8 mouse cellular contexts compared by ENCODE assay signal in the genomic region with DNA sequence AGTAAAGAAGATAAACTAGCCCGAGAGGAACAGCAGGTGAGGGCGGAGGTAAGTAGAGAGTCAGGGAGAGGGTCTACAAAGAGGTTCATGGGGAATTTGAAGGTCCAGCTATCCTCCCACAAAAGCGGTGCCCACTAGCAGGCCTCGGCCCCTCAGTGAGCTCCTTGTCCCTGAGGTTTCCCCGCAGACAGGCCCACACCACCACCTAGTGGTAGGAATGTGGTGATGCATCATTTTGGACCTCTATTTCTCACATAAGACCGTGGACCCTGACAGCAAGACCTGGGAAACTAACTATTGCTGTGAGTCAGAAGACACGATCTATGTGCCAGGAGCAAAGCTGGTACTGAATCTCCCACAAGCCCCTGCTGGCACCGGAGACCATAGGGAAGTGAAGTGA. TPM values are rescaled to one million over a fixed set of nuclear protein-coding genes. Genes with fewer than 3 reads are reported as not detected.
A peak's percentile ranks its signal among the peaks of the same experiment; 100 is the strongest.
DNase-seq lines count a peak whose midpoint lies in the region; ATAC-seq lines count a peak whose summit lies in the region.

No protein-coding gene starts in this region.

- H3K4me2 ChIP-seq in kidney, embryonic 15.5 days = no peak overlapping the region
- no peak overlapping the region for H3K4me2 ChIP-seq in liver, embryonic 13.5 days

- peak; percentile 86 for DNase-seq in CD4-positive, CD25-positive, alpha-beta regulatory T cell, adult 2 months (ENCODE audit: low read depth, low spot score)
- peak; percentile 71 to 75 for DNase-seq in adrenal gland, adult 18-20 months (ENCODE audit: low spot score in 2 of 2)
- DNase-seq in embryo, embryonic 10 days (ENCODE audit: low spot score) = peak; percentile 94
- peak; percentile 69 to 79 for DNase-seq in gastrocnemius, postnatal 4 days (ENCODE audit: low spot score in 2 of 2)
- DNase-seq in liver, embryonic 13.5 days = peak; percentile 56
- DNase-seq in retina, embryonic 14.5 days (ENCODE audit: low spot score) = peak; percentile 89
- DNase-seq in thymus, postnatal 14 days = peak; percentile 74

- WGBS in kidney, embryonic 15.5 days = 18% methylated on average over 8 of the region's 8 CpGs
- 14% methylated on average over 8 of the region's 8 CpGs for WGBS in liver, embryonic 13.5 days (ENCODE audit: insufficient replicate concordance)

- H3K9me3 ChIP-seq in kidney, embryonic 15.5 days (replicated peaks) = no peaks in the 10 kb centered on the region
- no peaks in the 10 kb centered on the region for H3K9me3 ChIP-seq in liver, embryonic 13.5 days (replicated peaks)

- peaks cover 10% of the 10 kb centered on the region for H3K4me1 ChIP-seq in kidney, embryonic 15.5 days
- peaks cover 15% of the 10 kb centered on the region for H3K4me1 ChIP-seq in liver, embryonic 13.5 days (replicated peaks)

- H3K36me3 ChIP-seq in kidney, embryonic 15.5 days = no peaks in the 10 kb centered on the region
- no peaks in the 10 kb centered on the region for H3K36me3 ChIP-seq in liver, embryonic 13.5 days

- H3K9ac ChIP-seq in kidney, embryonic 15.5 days = no peak overlapping the region
- no peak overlapping the region for H3K9ac ChIP-seq in liver, embryonic 13.5 days

- 0 out of 2 replicates have a peak, but pooled peaks cover 5% of the 10 kb centered on the region for H3K27me3 ChIP-seq in kidney, embryonic 15.5 days
- no peaks in the 10 kb centered on the region for H3K27me3 ChIP-seq in liver, embryonic 13.5 days

- no peak overlapping the region for H3K4me3 ChIP-seq in kidney, embryonic 15.5 days (replicated peaks)
- no peak overlapping the region for H3K4me3 ChIP-seq in liver, embryonic 13.5 days (replicated peaks)

- no peak overlapping the region for H3K27ac ChIP-seq in kidney, embryonic 15.5 days
- no peak overlapping the region for H3K27ac ChIP-seq in liver, embryonic 13.5 days

- peak; percentile 65; the same call in 1 of the 2 replicates for ATAC-seq in kidney, embryonic 15.5 days (replicated peaks; ENCODE audit: low FRiP score)
- ATAC-seq in liver, embryonic 13.5 days (ENCODE audit: low read depth) = no peak

RNA-seq across cellular contexts. Expression of gene Sectm1b, which starts 9.8 kb away (rescaled TPM):
- total RNA-seq in adrenal gland, adult 18-20 months (2021) = under 1 TPM in 1 of 2 experiments, not detected in 1; 0.27 TPM
- not detected for total RNA-seq in gastrocnemius, postnatal 4 days (2021)
- 0.06 TPM in 1 of 2 replicates, not detected in the other for polyA plus RNA-seq in kidney, embryonic 15.5 days (2015; fragmentation: Nextera tagmentation; extraction: Ambion mirVana)
- polyA plus RNA-seq in liver, embryonic 13.5 days (2015; fragmentation: Nextera tagmentation; extraction: Ambion mirVana) = 0.09 and 0.33 TPM in 2 replicates

RNA-seq across cellular contexts. Expression of gene Cd7, which starts 14.3 kb away (rescaled TPM):
- total RNA-seq in adrenal gland, adult 18-20 months (2021) = 1 to 10 TPM in 1 of 2 experiments, under 1 TPM in 1; 0.43 to 1.3 TPM
- not detected for total RNA-seq in gastrocnemius, postnatal 4 days (2021)
- polyA plus RNA-seq in kidney, embryonic 15.5 days (2015; fragmentation: Nextera tagmentation; extraction: Ambion mirVana) = 0.28 and 0.31 TPM in 2 replicates
- polyA plus RNA-seq in liver, embryonic 13.5 days (2015; fragmentation: Nextera tagmentation; extraction: Ambion mirVana) = 0.39 and 0.53 TPM in 2 replicates

RNA-seq across cellular contexts. Expression of gene Sectm1a, which starts 27.5 kb away (rescaled TPM):
- under 1 TPM in 1 of 2 experiments, not detected in 1; 0.30 TPM for total RNA-seq in adrenal gland, adult 18-20 months (2021)
- total RNA-seq in gastrocnemius, postnatal 4 days (2021) = not detected
- 0.34 TPM in 1 of 2 replicates, not detected in the other for polyA plus RNA-seq in kidney, embryonic 15.5 days (2015; fragmentation: Nextera tagmentation; extraction: Ambion mirVana)
- 0.76 and 1.2 TPM in 2 replicates for polyA plus RNA-seq in liver, embryonic 13.5 days (2015; fragmentation: Nextera tagmentation; extraction: Ambion mirVana)
